Mouse (Mus musculus) layer of hippocampus, adult 18-20 months (tissue): ENCODE data around the gene Trak1. TPM values are rescaled to one million over a fixed set of nuclear protein-coding genes. Genes with fewer than 3 reads are reported as not detected.

Experiments used
- DNase-seq, 2 experiments: peaks; one replicate each; pipeline ENCODE4 v3.0.0; 2022; ENCODE audit warnings: low spot score in 2 of 2
- total RNA-seq, 2 experiments: library from RNA; stranded (reverse); gene quantifications; 2 replicates each; pipeline ENCODE4 v1.2.3; 2021

Trak1 gene
- total RNA-seq, 2 experiments from 2014 or later = 228 to 237 TPM

GRCm38 (mm10) chr9:121391898-121392297 lies 94.6 kb downstream of the Trak1 start:
- DNase-seq = peak in 1 of 2 experiments; percentile 70

DNA sequence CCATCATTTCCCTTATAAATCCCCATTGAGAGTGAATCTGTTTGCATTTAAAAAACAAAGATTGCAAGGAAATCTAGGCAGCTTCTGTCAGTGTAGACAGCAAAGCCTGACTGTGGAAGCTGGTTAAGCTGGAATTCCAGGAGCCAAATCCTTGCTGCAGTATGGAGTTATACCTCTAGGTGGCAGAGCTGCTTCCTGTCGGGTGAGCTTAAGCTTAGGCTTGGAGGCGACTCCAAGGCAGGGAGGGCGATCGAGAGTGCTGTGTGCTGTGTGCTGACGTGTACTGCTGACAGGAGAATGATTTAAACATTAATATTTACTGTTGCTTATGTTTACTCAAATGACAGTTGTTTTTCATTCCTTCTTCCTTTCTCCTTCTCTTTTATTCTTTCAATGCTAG lies 95.1 kb downstream of the Trak1 start:
- peak in 1 of 2 experiments; percentile 95 for DNase-seq

DNA sequence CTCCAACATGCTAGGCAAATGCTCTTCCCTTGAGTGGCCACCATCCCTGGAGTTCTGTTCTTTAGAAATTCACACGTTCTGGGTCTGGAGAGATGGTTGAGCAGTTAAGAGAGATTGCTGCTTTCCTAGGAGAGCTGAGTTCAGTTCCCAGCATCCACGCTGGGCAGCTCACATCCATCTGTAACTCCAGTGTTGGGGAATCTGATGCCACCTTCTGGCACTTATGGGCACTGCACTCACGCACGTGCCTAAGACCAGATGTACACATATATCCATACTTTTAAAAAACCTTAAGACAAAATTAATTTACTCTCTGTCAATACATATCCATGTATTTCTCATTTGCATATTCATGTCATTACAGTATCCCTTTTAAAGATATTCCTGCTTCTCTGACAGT lies 95.8 kb downstream of the Trak1 start:
- no peak for DNase-seq

- no peak for DNase-seq
Measured at GRCm38 (mm10) chr9:121394882-121395281, 97.6 kb downstream of the Trak1 start.

DNA sequence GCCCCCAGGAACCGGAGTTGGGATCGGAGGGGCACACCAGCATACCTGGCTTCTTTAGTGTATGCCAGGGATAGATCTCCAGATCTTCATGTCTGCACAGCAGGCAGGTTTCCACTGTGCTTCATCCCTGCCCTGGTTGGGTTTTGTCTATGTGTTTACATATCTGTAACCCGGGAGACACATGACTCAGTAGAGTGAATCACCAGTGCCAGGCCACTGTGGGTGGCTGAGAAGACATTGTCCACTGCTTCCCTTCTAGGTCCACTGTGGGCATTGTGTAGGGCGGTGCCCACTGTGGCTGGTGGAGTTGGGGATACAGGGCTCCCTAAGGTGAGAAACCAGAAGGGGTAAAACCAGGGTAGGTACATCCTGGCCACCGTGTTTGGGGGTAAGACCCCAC lies 98.5 kb downstream of the Trak1 start:
- no peak for DNase-seq

DNA sequence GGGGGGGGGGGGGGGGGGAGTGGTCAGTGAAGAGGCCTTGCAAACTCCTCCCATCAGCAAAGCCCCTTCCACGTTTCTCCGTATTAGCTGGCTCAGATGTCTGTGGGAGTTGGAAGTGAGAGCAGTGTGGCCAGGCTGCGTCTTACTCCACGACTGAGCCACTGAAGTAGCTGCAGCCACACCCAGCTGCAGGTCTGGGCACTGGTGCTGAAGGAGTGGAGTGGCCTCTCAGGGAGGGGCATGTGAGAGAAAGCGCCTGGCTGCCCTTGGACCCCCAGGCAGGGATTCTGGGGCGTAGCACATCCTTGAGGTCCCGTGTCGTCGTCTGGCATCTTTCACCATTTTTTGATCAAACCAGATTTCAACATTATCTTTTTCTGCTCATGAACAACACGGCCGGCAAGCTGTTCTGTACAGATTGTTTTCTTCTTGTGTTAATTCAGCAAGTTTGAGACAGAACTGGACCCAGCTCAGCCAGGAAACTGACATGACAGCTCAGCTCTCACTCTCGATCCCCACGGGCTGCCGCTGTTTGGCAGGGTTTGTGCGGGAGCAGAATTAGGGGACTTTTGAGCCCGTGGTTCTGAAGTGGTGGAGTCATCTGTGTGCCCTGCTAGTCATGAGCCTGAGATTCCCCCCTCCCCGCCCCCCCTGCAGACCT lies 100.9 kb downstream of the Trak1 start:
- peak; percentile 61 to 82 for DNase-seq

GRCm38 (mm10) chr9:121398761-121399160 lies 101.5 kb downstream of the Trak1 start:
- peak; percentile 77 to 88 for DNase-seq

GRCm38 (mm10) chr9:121400608-121401007 lies 103.3 kb downstream of the Trak1 start:
- no peak for DNase-seq

DNA sequence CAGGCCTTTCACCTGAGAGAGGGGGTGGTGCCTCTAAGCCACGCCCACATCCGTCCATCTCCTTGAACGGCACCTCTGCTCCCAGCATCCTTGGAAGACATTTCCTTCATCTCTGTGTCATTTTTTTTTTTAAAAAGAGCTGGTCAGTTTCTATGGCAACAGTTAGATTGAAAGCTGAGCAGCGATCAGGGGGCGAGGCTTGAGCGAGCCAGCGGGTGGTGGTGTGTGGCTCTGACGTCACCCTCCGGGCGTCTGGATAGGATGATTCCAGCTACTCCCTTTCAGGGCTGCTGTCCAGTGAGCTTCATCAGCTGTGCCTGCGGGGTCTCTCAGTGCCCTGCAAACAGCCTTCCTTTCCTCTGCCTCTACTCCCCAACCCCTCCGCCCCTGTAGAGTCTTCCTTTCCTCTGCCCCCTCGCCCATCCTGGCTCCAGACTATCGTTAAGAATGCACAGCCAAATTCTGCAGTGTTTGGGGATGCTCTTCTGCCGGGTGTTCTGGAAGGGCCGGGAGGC lies 105.9 kb downstream of the Trak1 start:
- DNase-seq = peak; percentile 89 to 95

DNA sequence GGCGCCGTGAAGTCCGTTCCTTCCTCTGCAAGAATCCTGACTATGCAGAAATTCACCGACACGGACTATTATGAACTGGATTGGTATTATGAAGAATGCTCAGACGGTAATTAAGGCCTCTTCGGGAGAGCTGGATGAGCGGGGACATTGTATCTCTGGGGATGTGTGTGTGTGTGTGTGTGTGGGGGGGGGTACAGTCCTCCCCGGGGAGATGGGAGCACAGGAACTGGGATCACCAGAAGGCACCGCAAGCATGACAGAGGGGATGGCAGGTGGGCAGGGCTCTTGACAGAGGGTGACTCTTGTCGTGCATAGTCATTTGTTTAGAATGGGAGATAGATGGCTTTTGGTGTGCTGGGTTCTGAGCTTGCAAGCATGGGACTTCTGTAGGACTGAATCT lies 106.4 kb downstream of the Trak1 start:
- DNase-seq = peak in 1 of 2 experiments; percentile 70

GRCm38 (mm10) chr9:121405088-121405681 lies 107.9 kb downstream of the Trak1 start:
- DNase-seq = no peak

GRCm38 (mm10) chr9:121405792-121406191 lies 108.5 kb downstream of the Trak1 start:
- DNase-seq = no peak

GRCm38 (mm10) chr9:121414237-121414636 lies 116.9 kb downstream of the Trak1 start:
- DNase-seq = peak in 1 of 2 experiments; percentile 48

- DNase-seq = no peak
Measured at GRCm38 (mm10) chr9:121415626-121416241, 118.4 kb downstream of the Trak1 start.

- DNase-seq = no peak
Measured at GRCm38 (mm10) chr9:121416460-121416859, 119.2 kb downstream of the Trak1 start.

GRCm38 (mm10) chr9:121416872-121417637 lies 119.8 kb downstream of the Trak1 start:
- DNase-seq = peak in 1 of 2 experiments; percentile 52

- no peak for DNase-seq
Measured at GRCm38 (mm10) chr9:121419011-121419410, 121.7 kb downstream of the Trak1 start.

DNA sequence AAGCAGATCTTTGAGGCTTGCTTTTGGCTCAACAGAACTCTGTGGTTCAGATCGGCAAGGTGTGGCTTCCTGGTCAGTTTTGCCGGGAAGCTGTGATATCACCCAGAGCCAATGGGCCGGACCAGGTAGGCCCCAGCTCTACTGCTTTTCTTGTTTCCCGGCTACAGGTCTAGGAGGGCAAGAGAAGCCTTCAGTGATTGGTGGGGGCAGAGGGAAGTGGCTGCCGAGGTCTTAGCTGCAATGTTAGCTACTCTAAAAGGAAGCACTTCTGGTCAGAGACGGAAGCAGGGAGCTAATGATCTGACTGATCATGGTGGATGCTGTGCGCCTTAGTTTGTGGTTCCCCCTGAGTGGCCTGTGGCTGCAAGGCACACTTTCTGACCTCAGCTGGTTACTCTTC lies 122.3 kb downstream of the Trak1 start:
- no peak for DNase-seq

DNA sequence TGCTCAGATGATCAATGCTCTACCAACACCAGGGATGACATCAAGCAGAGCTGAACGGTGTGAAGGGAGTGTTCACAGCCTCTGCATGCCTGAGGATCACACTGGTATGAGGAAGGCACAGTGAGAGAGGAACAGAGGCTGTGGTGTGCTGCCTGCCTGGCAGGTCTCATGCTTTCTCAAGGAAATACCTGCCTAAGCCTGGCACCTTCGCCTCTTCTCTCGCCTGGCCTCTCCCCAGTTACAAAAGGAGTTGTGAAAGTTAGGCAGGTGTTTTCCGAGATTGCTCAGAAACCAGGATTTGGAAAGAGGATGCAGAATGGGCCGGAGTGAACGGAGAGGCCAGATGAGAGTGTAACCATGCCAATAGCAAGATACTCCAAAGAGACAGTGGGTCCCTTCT lies 123.5 kb downstream of the Trak1 start:
- no peak for DNase-seq

- DNase-seq = no peak
Measured at GRCm38 (mm10) chr9:121422402-121422801, 125.1 kb downstream of the Trak1 start.

GRCm38 (mm10) chr9:121423621-121424020 lies 126.3 kb downstream of the Trak1 start:
- no peak for DNase-seq
